Mouse (Mus musculus): ENCODE measurements around the gene Tmem165. TPM values are rescaled to one million over a fixed set of nuclear protein-coding genes. Genes with fewer than 3 reads are reported as not detected.

Gene Tmem165
- polyA plus RNA-seq, 1 experiment from 2014 or later: 110 TPM

GRCm38 (mm10) chr5:76243929-76244328, 60.2 kb downstream of the Tmem165 start:
- no peak overlapping the region for H3K9ac ChIP-seq (ENCODE audit: low read length)
- peaks cover 41% of the 10 kb centered on the region for H3K36me3 ChIP-seq (ENCODE audit: control insufficient read depth, insufficient read depth, low read length)
- H3K4me3 ChIP-seq (ENCODE audit: low read depth, low read length): no peak overlapping the region
- no peaks in the 10 kb centered on the region for H3K9me3 ChIP-seq (ENCODE audit: control insufficient read depth, low read length)
- WGBS: 95% methylated on average over 4 of the region's 4 CpGs
- H3K4me2 ChIP-seq (ENCODE audit: low read length): no peak overlapping the region
- no peaks in the 10 kb centered on the region for H3K27me3 ChIP-seq (replicated peaks; ENCODE audit: control insufficient read depth, insufficient read depth, low read length)
- DNase-seq (ENCODE audit: low spot score) (no peak), ATAC-seq (replicated peaks; ENCODE audit: low FRiP score, low TSS enrichment, low read depth) (no peak)
- no peak overlapping the region for H3K27ac ChIP-seq (ENCODE audit: low read depth)
- H3K4me1 ChIP-seq (replicated peaks; ENCODE audit: control insufficient read depth, insufficient read depth, low read length): no peaks in the 10 kb centered on the region

DNA sequence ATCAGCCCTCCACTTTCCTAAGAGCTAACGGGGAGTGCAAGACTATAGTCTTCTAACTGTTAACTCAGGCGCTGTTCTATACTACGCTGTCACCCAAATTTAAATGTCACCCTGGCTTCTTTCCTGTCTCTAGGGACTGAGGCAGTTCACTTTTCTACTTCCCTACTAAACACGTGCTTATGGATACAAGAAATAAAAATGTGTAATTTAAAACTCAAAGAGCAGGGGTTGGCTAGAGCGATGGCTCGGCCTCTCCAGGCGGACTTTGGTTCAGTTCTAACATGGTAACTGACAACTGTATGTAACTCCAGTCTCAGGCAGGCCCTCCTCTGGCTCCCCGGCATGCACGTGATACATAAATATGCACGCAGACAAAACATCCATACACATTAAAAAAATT, 60.8 kb downstream of the Tmem165 start:
- Histone ChIP-seq H3K9me3 (ENCODE audit: control insufficient read depth, low read length) (no peaks in the 10 kb centered on the region), H3K9ac (ENCODE audit: low read length) (no peak overlapping the region), H3K27me3 (replicated peaks; ENCODE audit: control insufficient read depth, insufficient read depth, low read length) (no peaks in the 10 kb centered on the region), H3K36me3 (ENCODE audit: control insufficient read depth, insufficient read depth, low read length) (peaks cover 36% of the 10 kb centered on the region), H3K4me1 (replicated peaks; ENCODE audit: control insufficient read depth, insufficient read depth, low read length) (no peaks in the 10 kb centered on the region), H3K4me2 (ENCODE audit: low read length) (no peak overlapping the region), H3K4me3 (ENCODE audit: low read depth, low read length) (no peak overlapping the region), H3K27ac (ENCODE audit: low read depth) (no peak overlapping the region)
- DNase-seq (ENCODE audit: low spot score) (no peak), ATAC-seq (replicated peaks; ENCODE audit: low FRiP score, low TSS enrichment, low read depth) (no peak)
- WGBS: 94% methylated on average over 10 of the region's 10 CpGs

GRCm38 (mm10) chr5:76245419-76245818, 61.7 kb downstream of the Tmem165 start:
- Histone ChIP-seq H3K9me3 (ENCODE audit: control insufficient read depth, low read length) (no peaks in the 10 kb centered on the region), H3K9ac (ENCODE audit: low read length) (no peak overlapping the region), H3K36me3 (ENCODE audit: control insufficient read depth, insufficient read depth, low read length) (peaks cover 26% of the 10 kb centered on the region), H3K27me3 (replicated peaks; ENCODE audit: control insufficient read depth, insufficient read depth, low read length) (no peaks in the 10 kb centered on the region), H3K4me3 (ENCODE audit: low read depth, low read length) (no peak overlapping the region), H3K27ac (ENCODE audit: low read depth) (no peak overlapping the region), H3K4me1 (replicated peaks; ENCODE audit: control insufficient read depth, insufficient read depth, low read length) (no peaks in the 10 kb centered on the region), H3K4me2 (ENCODE audit: low read length) (no peak overlapping the region)
- WGBS: 90% methylated on average over 3 of the region's 3 CpGs
- DNase-seq (ENCODE audit: low spot score): no peak
- ATAC-seq (replicated peaks; ENCODE audit: low FRiP score, low TSS enrichment, low read depth): no peak

GRCm38 (mm10) chr5:76246539-76246938, 62.9 kb downstream of the Tmem165 start:
- no peaks in the 10 kb centered on the region for H3K4me1 ChIP-seq (replicated peaks; ENCODE audit: control insufficient read depth, insufficient read depth, low read length)
- no peaks in the 10 kb centered on the region for H3K9me3 ChIP-seq (ENCODE audit: control insufficient read depth, low read length)
- DNase-seq (ENCODE audit: low spot score): no peak
- H3K4me2 ChIP-seq (ENCODE audit: low read length): no peak overlapping the region
- peaks cover 26% of the 10 kb centered on the region for H3K36me3 ChIP-seq (ENCODE audit: control insufficient read depth, insufficient read depth, low read length)
- no peak overlapping the region for H3K27ac ChIP-seq (ENCODE audit: low read depth)
- no peak overlapping the region for H3K4me3 ChIP-seq (ENCODE audit: low read depth, low read length)
- ATAC-seq (replicated peaks; ENCODE audit: low FRiP score, low TSS enrichment, low read depth): no peak
- H3K27me3 ChIP-seq (replicated peaks; ENCODE audit: control insufficient read depth, insufficient read depth, low read length): no peaks in the 10 kb centered on the region
- no peak overlapping the region for H3K9ac ChIP-seq (ENCODE audit: low read length)

- Histone ChIP-seq H3K9ac (ENCODE audit: low read length) (no peak overlapping the region), H3K4me2 (ENCODE audit: low read length) (no peak overlapping the region), H3K9me3 (ENCODE audit: control insufficient read depth, low read length) (no peaks in the 10 kb centered on the region), H3K27ac (ENCODE audit: low read depth) (no peak overlapping the region), H3K36me3 (ENCODE audit: control insufficient read depth, insufficient read depth, low read length) (peaks cover 23% of the 10 kb centered on the region), H3K27me3 (replicated peaks; ENCODE audit: control insufficient read depth, insufficient read depth, low read length) (no peaks in the 10 kb centered on the region), H3K4me1 (replicated peaks; ENCODE audit: control insufficient read depth, insufficient read depth, low read length) (no peaks in the 10 kb centered on the region), H3K4me3 (ENCODE audit: low read depth, low read length) (no peak overlapping the region)
- DNase-seq (ENCODE audit: low spot score): no peak
- 91% methylated on average over 3 of the region's 3 CpGs for WGBS
- no peak for ATAC-seq (replicated peaks; ENCODE audit: low FRiP score, low TSS enrichment, low read depth)
Observed at GRCm38 (mm10) chr5:76250948-76251347, 67.3 kb downstream of the Tmem165 start.

Other genes with a start within 250 kb of the Tmem165 start
- gene Kdr, start 205.4 kb upstream of the Tmem165 start, polyA plus RNA-seq (2014; fragmentation: Nextera tagmentation; extraction: Ambion mirVana): 30.0 and 32.2 TPM in 2 replicates
- 30.7 and 31.2 TPM in 2 replicates for gene Srd5a3, start 43.6 kb upstream of the Tmem165 start, polyA plus RNA-seq (2014; fragmentation: Nextera tagmentation; extraction: Ambion mirVana)
- 19.4 and 23.9 TPM in 2 replicates for gene Clock, start 120.9 kb downstream of the Tmem165 start, polyA plus RNA-seq (2014; fragmentation: Nextera tagmentation; extraction: Ambion mirVana)
- not detected in 2 replicates for gene Pdcl2, start 147.3 kb downstream of the Tmem165 start, polyA plus RNA-seq (2014; fragmentation: Nextera tagmentation; extraction: Ambion mirVana)
- gene Nmu, start 179.9 kb downstream of the Tmem165 start, polyA plus RNA-seq (2014; fragmentation: Nextera tagmentation; extraction: Ambion mirVana): 0.30 TPM in 1 of 2 replicates, not detected in the other

Measured in intestine, embryonic 14.5 days (tissue).